Mouse (Mus musculus): ENCODE data around the gene Eng.

- TF ChIP-seq CTCF (IDR thresholded peaks at IDR 0.05; ENCODE audit: control insufficient read depth, insufficient read depth, insufficient replicate concordance, low read depth, low read length): no peak
- no peak for TF ChIP-seq POLR2A (IDR thresholded peaks at IDR 0.05; ENCODE audit: control insufficient read depth, low read depth, low read length)
Observed at GRCm38 (mm10) chr2:32730854-32731253, 84.5 kb downstream of the Eng start.
